Mouse (Mus musculus): ENCODE results near the gene Mtmr4. TPM values are rescaled to one million over a fixed set of nuclear protein-coding genes. Genes with fewer than 3 reads are reported as not detected.

The Mtmr4 gene
- total and polyA plus RNA-seq, 3 experiments = 29.4 to 32.9 (median 29.5) TPM

DNA sequence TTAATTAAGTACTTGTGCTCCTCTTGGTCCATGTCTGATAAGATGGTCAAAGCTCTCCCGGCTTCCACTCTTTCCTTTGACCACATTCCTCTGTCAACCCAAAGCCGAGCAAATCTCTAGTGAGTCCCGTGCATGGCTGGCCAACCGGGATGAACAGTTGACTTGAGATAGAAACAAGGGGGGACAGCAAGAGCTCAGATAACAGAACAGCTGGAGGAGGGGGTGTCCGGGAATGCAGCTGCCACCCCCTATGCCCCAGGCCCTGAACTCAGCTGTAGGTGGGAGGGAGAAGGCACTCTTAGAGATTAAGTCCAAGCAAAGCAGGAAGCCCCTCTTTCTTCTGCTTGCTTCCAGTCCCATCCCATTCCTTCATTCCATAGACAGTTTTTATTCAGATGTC lies 21.2 kb upstream of the Mtmr4 start:
- H3K79me2 ChIP-seq (replicated peaks; ENCODE audit: control insufficient read depth, extremely low read depth, insufficient read depth, poor library complexity, severe bottlenecking) = no peaks in the 10 kb centered on the region
- H3K4me2 ChIP-seq (ENCODE audit: insufficient read depth, low read depth, poor library complexity, severe bottlenecking) = no peak overlapping the region
- in situ Hi-C loops (cut with MboI; ENCODE audit: low pct_ligation_motif_present, low pct_unique_long_range_greater_than_20kb, low sequenced_read_pairs) = no loop called here
- no peak overlapping the region for H3K27ac ChIP-seq (ENCODE audit: insufficient read depth, low read depth)
- no peak overlapping the region for H3K4me3 ChIP-seq (replicated peaks in 1 of 3; ENCODE audit: low read depth in 2 of 3, low read length in 2 of 3, poor library complexity in 1 of 3)
- peaks cover 54% of the 10 kb centered on the region for H3K27me3 ChIP-seq (replicated peaks)
- no peak overlapping the region for H3K9ac ChIP-seq (ENCODE audit: insufficient read depth, low read depth)
- dilution Hi-C loops (cut with MboI; ENCODE audit: extremely low pct_ligation_motif_present, extremely low pct_unique_long_range_greater_than_20kb, low sequenced_read_pairs) = no loop called here
- no peaks in the 10 kb centered on the region for H3K36me3 ChIP-seq (replicated peaks in 1 of 2; ENCODE audit: control insufficient read depth in 1 of 2, insufficient read depth in 1 of 2, low read length in 1 of 2)
- DNase-seq (ENCODE audit: extremely low read depth) = no peak
- TF ChIP-seq MYC (IDR thresholded peaks at IDR 0.05; ENCODE audit: low read depth, low read length) (no peak), BHLHE40 (IDR thresholded peaks at IDR 0.05; ENCODE audit: low read depth, low read length) (no peak), CHD1 (IDR thresholded peaks at IDR 0.05; ENCODE audit: low read depth, low read length) (no peak), NRF1 (IDR thresholded peaks at IDR 0.05; ENCODE audit: low read depth, low read length) (no peak), GABPA (IDR thresholded peaks at IDR 0.05; ENCODE audit: insufficient replicate concordance, low read depth, low read length) (no peak), TCF12 (IDR thresholded peaks at IDR 0.05; ENCODE audit: low read depth, low read length) (no peak), ZC3H11A (IDR thresholded peaks at IDR 0.05; ENCODE audit: low read depth, low read length) (no peak)
- H3K4me1 ChIP-seq (ENCODE audit: control insufficient read depth in 1 of 2, insufficient read depth in 2 of 2) = peaks cover 12 to 21% of the 10 kb centered on the region in 2 experiments
- H3K9me3 ChIP-seq (replicated peaks; ENCODE audit: low read length) = peaks cover 4% of the 10 kb centered on the region

DNA sequence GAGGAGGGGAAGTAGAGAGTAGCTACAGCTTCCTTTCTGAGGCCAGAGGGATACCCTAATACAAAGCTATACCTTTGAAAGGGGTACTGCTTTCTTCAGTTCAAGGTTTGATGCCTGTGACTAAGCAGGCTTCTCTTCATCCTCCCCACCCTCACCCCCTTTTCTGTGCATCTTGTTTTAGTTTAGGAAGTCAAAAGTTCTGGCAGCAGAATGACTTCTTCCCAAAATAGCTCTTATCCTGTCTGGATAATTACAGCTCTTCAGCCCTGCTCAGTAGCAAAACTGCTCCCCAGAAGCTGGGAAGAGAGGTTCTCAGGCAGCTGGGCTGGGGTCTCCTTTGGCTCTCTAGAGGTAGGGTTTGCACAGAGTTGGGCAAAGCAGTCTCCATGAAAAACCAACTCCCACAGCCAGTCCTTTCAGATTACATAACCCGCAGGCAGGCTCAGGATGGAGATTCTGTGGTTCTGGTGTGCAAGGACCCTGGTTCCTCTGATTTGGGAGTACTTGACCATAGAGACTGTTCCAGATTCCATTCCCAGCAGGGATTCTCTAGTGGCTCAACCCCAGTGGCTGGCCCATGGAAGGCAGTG lies 20.5 kb upstream of the Mtmr4 start:
- Histone ChIP-seq H3K9me3 (replicated peaks; ENCODE audit: low read length) (peaks cover 4% of the 10 kb centered on the region), H3K36me3 (replicated peaks in 1 of 2; ENCODE audit: control insufficient read depth in 1 of 2, insufficient read depth in 1 of 2, low read length in 1 of 2) (no peaks in the 10 kb centered on the region), H3K9ac (ENCODE audit: insufficient read depth, low read depth) (no peak overlapping the region), H3K27me3 (replicated peaks) (peaks cover 54% of the 10 kb centered on the region), H3K4me1 (ENCODE audit: control insufficient read depth in 1 of 2, insufficient read depth in 2 of 2) (peaks cover 12 to 21% of the 10 kb centered on the region in 2 experiments), H3K79me2 (replicated peaks; ENCODE audit: control insufficient read depth, extremely low read depth, insufficient read depth, poor library complexity, severe bottlenecking) (no peaks in the 10 kb centered on the region), H3K4me3 (replicated peaks in 1 of 3; ENCODE audit: low read depth in 2 of 3, low read length in 2 of 3, poor library complexity in 1 of 3) (no peak overlapping the region), H3K27ac (ENCODE audit: insufficient read depth, low read depth) (no peak overlapping the region), H3K4me2 (ENCODE audit: insufficient read depth, low read depth, poor library complexity, severe bottlenecking) (no peak overlapping the region)
- in situ Hi-C loops (cut with MboI; ENCODE audit: low pct_ligation_motif_present, low pct_unique_long_range_greater_than_20kb, low sequenced_read_pairs) (no loop called here), dilution Hi-C loops (cut with MboI; ENCODE audit: extremely low pct_ligation_motif_present, extremely low pct_unique_long_range_greater_than_20kb, low sequenced_read_pairs) (no loop called here)
- DNase-seq (ENCODE audit: extremely low read depth) = no peak
- no peak for TF ChIP-seq TCF12 (IDR thresholded peaks at IDR 0.05; ENCODE audit: low read depth, low read length)
- TF ChIP-seq MAX (IDR thresholded peaks at IDR 0.05; ENCODE audit: low read length) = no peak
- TF ChIP-seq SMC3 (IDR thresholded peaks at IDR 0.05; ENCODE audit: low read depth, low read length) = no peak
- TF ChIP-seq EP300 (IDR thresholded peaks at IDR 0.05; ENCODE audit: low read length) = no peak
- TF ChIP-seq MAFK (IDR thresholded peaks at IDR 0.05; ENCODE audit: insufficient replicate concordance, low read length) = no peak
- TF ChIP-seq RCOR1 (conservative IDR thresholded peaks at IDR 0.05; ENCODE audit: low read depth, low read length) = no peak
- TF ChIP-seq E2F4 (IDR thresholded peaks at IDR 0.05; ENCODE audit: insufficient replicate concordance, low read depth, low read length) = no peak
- TF ChIP-seq HCFC1 (IDR thresholded peaks at IDR 0.05; ENCODE audit: low read depth, low read length) = no peak
- TF ChIP-seq MEF2A (IDR thresholded peaks at IDR 0.05; ENCODE audit: borderline replicate concordance, low read depth, low read length) = no peak
- TF ChIP-seq IRF4 (IDR thresholded peaks at IDR 0.05; ENCODE audit: low read depth, low read length) = no peak
- no peak for TF ChIP-seq BHLHE40 (IDR thresholded peaks at IDR 0.05; ENCODE audit: low read depth, low read length)
- TF ChIP-seq USF1 (IDR thresholded peaks at IDR 0.05; ENCODE audit: low read depth, low read length) = no peak
- TF ChIP-seq ELF1 (IDR thresholded peaks at IDR 0.05; ENCODE audit: low read depth, low read length) = no peak
- no peak for TF ChIP-seq JUN (IDR thresholded peaks at IDR 0.05; ENCODE audit: insufficient read depth, low read depth, low read length)
- TF ChIP-seq NELFE (IDR thresholded peaks at IDR 0.05; ENCODE audit: low read depth, low read length) = no peak

Data from CH12.LX (cell line).